Mouse (Mus musculus): ENCODE data around the gene Nr1d1. TPM values are rescaled to one million over a fixed set of nuclear protein-coding genes. Genes with fewer than 3 reads are reported as not detected.

The Nr1d1 gene
- total and polyA plus RNA-seq, 3 experiments = 0.17 to 1.4 (median 0.25) TPM

- peak; percentile 78 for TF ChIP-seq UBTF (IDR thresholded peaks at IDR 0.05; ENCODE audit: low read depth, low read length)
- TF ChIP-seq SMC3 (IDR thresholded peaks at IDR 0.05; ENCODE audit: low read depth, low read length) = no peak
- TF ChIP-seq JUN (IDR thresholded peaks at IDR 0.05; ENCODE audit: insufficient read depth, low read depth, low read length) = no peak
- TF ChIP-seq MXI1 (IDR thresholded peaks at IDR 0.05; ENCODE audit: low read depth, low read length) = 0 out of 2 replicates have a peak, but pooled peaks have one; percentile 26
Observed at GRCm38 (mm10) chr11:98795015-98795713, 20.0 kb upstream of the Nr1d1 start, which contains the start of gene Msl1 (continued).

- peak; percentile 70 for DNase-seq (ENCODE audit: extremely low read depth)
- Histone ChIP-seq H3K79me2 (replicated peaks; ENCODE audit: control insufficient read depth, extremely low read depth, insufficient read depth, poor library complexity, severe bottlenecking) (peaks cover 31% of the 10 kb centered on the region), H3K27ac (ENCODE audit: insufficient read depth, low read depth) (peak overlapping the region; percentile 94), H3K27me3 (replicated peaks) (no peaks in the 10 kb centered on the region), H3K9ac (ENCODE audit: insufficient read depth, low read depth) (peak overlapping the region; percentile 100), H3K4me1 (ENCODE audit: control insufficient read depth in 1 of 2, insufficient read depth in 2 of 2) (peaks cover 6 to 57% of the 10 kb centered on the region in 2 experiments), H3K4me3 (replicated peaks in 1 of 3; ENCODE audit: low read depth in 2 of 3, low read length in 2 of 3, poor library complexity in 1 of 3) (peak overlapping the region; percentile 77 to 79 (median 77)), H3K4me2 (ENCODE audit: insufficient read depth, low read depth, poor library complexity, severe bottlenecking) (peak overlapping the region; percentile 42), H3K9me3 (replicated peaks; ENCODE audit: low read length) (no peaks in the 10 kb centered on the region), H3K36me3 (replicated peaks in 1 of 2; ENCODE audit: control insufficient read depth in 1 of 2, insufficient read depth in 1 of 2, low read length in 1 of 2) (peaks cover 10 to 22% of the 10 kb centered on the region in 2 experiments)
- TF ChIP-seq NELFE (IDR thresholded peaks at IDR 0.05; ENCODE audit: low read depth, low read length) (peak; percentile 71; the same call in 1 of the 2 replicates), BHLHE40 (IDR thresholded peaks at IDR 0.05; ENCODE audit: low read depth, low read length) (no peak), MYC (IDR thresholded peaks at IDR 0.05; ENCODE audit: low read depth, low read length) (peak; percentile 74; the same call in 1 of the 2 replicates), GABPA (IDR thresholded peaks at IDR 0.05; ENCODE audit: insufficient replicate concordance, low read depth, low read length) (no peak), ELF1 (IDR thresholded peaks at IDR 0.05; ENCODE audit: low read depth, low read length) (no peak), CHD2 (IDR thresholded peaks at IDR 0.05; ENCODE audit: low read length) (no peak), UBTF (IDR thresholded peaks at IDR 0.05; ENCODE audit: low read depth, low read length) (peak; percentile 93; the same call in 1 of the 2 replicates), MXI1 (IDR thresholded peaks at IDR 0.05; ENCODE audit: low read depth, low read length) (peak; percentile 59; the same call in 1 of the 2 replicates), HCFC1 (IDR thresholded peaks at IDR 0.05; ENCODE audit: low read depth, low read length) (no peak), RCOR1 (conservative IDR thresholded peaks at IDR 0.05; ENCODE audit: low read depth, low read length) (0 out of 2 replicates have a peak, but pooled peaks have one; percentile 50), RAD21 (IDR thresholded peaks at IDR 0.05; ENCODE audit: low read depth, low read length) (no peak), IRF4 (IDR thresholded peaks at IDR 0.05; ENCODE audit: low read depth, low read length) (no peak; the same call in 1 of the 2 replicates), NRF1 (IDR thresholded peaks at IDR 0.05; ENCODE audit: low read depth, low read length) (peak; percentile 43; the same call in 1 of the 2 replicates), ZMIZ1 (IDR thresholded peaks at IDR 0.05; ENCODE audit: low read depth, low read length) (peak; percentile 69; the same call in 1 of the 2 replicates), E2F4 (IDR thresholded peaks at IDR 0.05; ENCODE audit: insufficient replicate concordance, low read depth, low read length) (no peak), TCF12 (IDR thresholded peaks at IDR 0.05; ENCODE audit: low read depth, low read length) (no peak), SMC3 (IDR thresholded peaks at IDR 0.05; ENCODE audit: low read depth, low read length) (no peak), CTCF (conservative IDR thresholded peaks at IDR 0.05 in 1 of 2, IDR thresholded peaks at IDR 0.05 in 1 of 2; ENCODE audit: low read depth in 2 of 2, low read length in 2 of 2) (peak in 1 of 2 experiments; percentile 41; a peak in 2 of 4 replicates), ZKSCAN1 (IDR thresholded peaks at IDR 0.05; ENCODE audit: borderline replicate concordance, low read depth, low read length) (peak; percentile 25; the same call in 1 of the 2 replicates), MAFK (IDR thresholded peaks at IDR 0.05; ENCODE audit: insufficient replicate concordance, low read length) (peak; percentile 25; the same call in 1 of the 2 replicates), ZNF384 (IDR thresholded peaks at IDR 0.05; ENCODE audit: low read depth, low read length) (no peak), EP300 (IDR thresholded peaks at IDR 0.05; ENCODE audit: low read length) (peak; percentile 38; the same call in 1 of the 2 replicates), TBP (conservative IDR thresholded peaks at IDR 0.05; ENCODE audit: low read depth, low read length) (0 out of 2 replicates have a peak, but pooled peaks have one; percentile 43), JUND (conservative IDR thresholded peaks at IDR 0.05; ENCODE audit: low read depth, low read length) (no peak), JUN (IDR thresholded peaks at IDR 0.05; ENCODE audit: insufficient read depth, low read depth, low read length) (no peak), MAX (IDR thresholded peaks at IDR 0.05; ENCODE audit: low read length) (peak; percentile 73), SIN3A (IDR thresholded peaks at IDR 0.05; ENCODE audit: low read length) (peak; percentile 71)
- dilution Hi-C loops (cut with MboI; ENCODE audit: extremely low pct_ligation_motif_present, extremely low pct_unique_long_range_greater_than_20kb, low sequenced_read_pairs) (no loop called here), in situ Hi-C loops (cut with MboI; ENCODE audit: low pct_ligation_motif_present, low pct_unique_long_range_greater_than_20kb, low sequenced_read_pairs) (loop anchor here (5.0 kb wide), 1 partner anchor 33 kb away; no protein-coding TSS in a partner anchor)
Observed at GRCm38 (mm10) chr11:98794469-98795014, 19.4 kb upstream of the Nr1d1 start.
